Mouse (Mus musculus) G1E-ER4 (cell line): ENCODE results near the gene Txndc17. TPM values are rescaled to one million over a fixed set of nuclear protein-coding genes. Genes with fewer than 3 reads are reported as not detected.

Source experiments
- GATA1 ChIP-seq: IDR thresholded peaks from one replicate; pipeline ENCODE4 v1.8.0; 2012; ENCODE audit warnings: low read length, inconsistent platforms
- polyA plus RNA-seq: library from polyadenylated mRNA; stranded (reverse); fragments of >175 nt; gene quantifications from 2 replicates; pipeline ENCODE4 v1.2.3, GENCODE M21; 2012

The Txndc17 gene
- polyA plus RNA-seq, 1 experiment: 25.6 TPM

- TF ChIP-seq GATA1: no peak
Measured at GRCm38 (mm10) chr11:72207834-72208377, 559 bp downstream of the Txndc17 start.

GRCm38 (mm10) chr11:72214591-72215409 lies 7.5 kb downstream of the Txndc17 start:
- TF ChIP-seq GATA1: no peak

GRCm38 (mm10) chr11:72215410-72215797 lies 8.1 kb downstream of the Txndc17 start, which contains the start of gene Med31:
Gene Med31, minus strand, starts transcription at chr11:72215592.
- no peak for TF ChIP-seq GATA1

- TF ChIP-seq GATA1: no peak
Measured at GRCm38 (mm10) chr11:72217116-72217515, 9.8 kb downstream of the Txndc17 start.

GRCm38 (mm10) chr11:72221278-72221677 lies 13.9 kb downstream of the Txndc17 start:
- TF ChIP-seq GATA1: no peak

GRCm38 (mm10) chr11:72223414-72223813 lies 16.1 kb downstream of the Txndc17 start:
- no peak for TF ChIP-seq GATA1

- no peak for TF ChIP-seq GATA1
Measured at GRCm38 (mm10) chr11:72224865-72225264, 17.5 kb downstream of the Txndc17 start.

- no peak for TF ChIP-seq GATA1
Measured at GRCm38 (mm10) chr11:72226020-72226791, 18.9 kb downstream of the Txndc17 start.

GRCm38 (mm10) chr11:72226901-72227300 lies 19.6 kb downstream of the Txndc17 start:
- TF ChIP-seq GATA1: no peak

- TF ChIP-seq GATA1: no peak
Measured at GRCm38 (mm10) chr11:72228513-72228912, 21.2 kb downstream of the Txndc17 start.

- TF ChIP-seq GATA1: no peak
Measured at GRCm38 (mm10) chr11:72232068-72232467, 24.7 kb downstream of the Txndc17 start.

GRCm38 (mm10) chr11:72232991-72233390 lies 25.6 kb downstream of the Txndc17 start:
- TF ChIP-seq GATA1: no peak

GRCm38 (mm10) chr11:72234013-72234412 lies 26.7 kb downstream of the Txndc17 start:
- TF ChIP-seq GATA1: no peak

- no peak for TF ChIP-seq GATA1
Measured at GRCm38 (mm10) chr11:72240062-72240860, 32.9 kb downstream of the Txndc17 start.

GRCm38 (mm10) chr11:72245196-72245753 lies 37.9 kb downstream of the Txndc17 start:
- no peak for TF ChIP-seq GATA1
